Mouse (Mus musculus): ENCODE measurements around the gene Ciz1. TPM values are rescaled to one million over a fixed set of nuclear protein-coding genes. Genes with fewer than 3 reads are reported as not detected.

Ciz1 gene
- polyA plus RNA-seq, 1 experiment from 2014 or later = 20.1 TPM

DNA sequence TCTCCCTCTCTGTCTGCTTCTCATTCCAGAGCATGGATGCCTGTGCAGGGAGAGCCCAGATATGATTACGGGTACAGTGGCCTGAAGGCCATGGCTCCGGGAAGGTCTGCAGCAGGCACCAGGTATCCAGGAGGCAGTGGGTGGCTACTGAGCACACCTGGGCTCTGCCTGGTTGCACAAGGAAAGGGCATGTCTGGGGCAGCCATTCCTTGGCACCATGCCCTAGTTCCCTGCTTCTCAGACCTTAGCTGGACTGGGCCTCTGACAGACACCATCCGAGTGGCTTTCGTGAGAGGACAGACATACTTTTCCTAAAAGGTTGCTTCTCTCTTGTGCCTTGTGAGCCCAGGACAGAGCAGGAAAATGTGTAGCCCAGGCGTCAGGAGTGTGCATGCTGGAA lies 39.9 kb downstream of the Ciz1 start:
- H3K4me1 ChIP-seq (replicated peaks; ENCODE audit: control insufficient read depth, insufficient read depth, low read length) = 0 out of 2 replicates have a peak, but pooled peaks cover 3% of the 10 kb centered on the region
- no peak overlapping the region for H3K4me3 ChIP-seq (ENCODE audit: low read depth, low read length)
- H3K27me3 ChIP-seq (replicated peaks; ENCODE audit: control insufficient read depth, insufficient read depth, low read length) = no peaks in the 10 kb centered on the region
- H3K9ac ChIP-seq (ENCODE audit: low read depth, low read length) = no peak overlapping the region
- 92% methylated on average over 5 of the region's 5 CpGs for WGBS
- H3K27ac ChIP-seq (ENCODE audit: low read depth, low read length) = no peak overlapping the region
- H3K4me2 ChIP-seq (replicated peaks; ENCODE audit: low read depth) = no peak overlapping the region
- H3K36me3 ChIP-seq (ENCODE audit: control insufficient read depth, insufficient read depth) = no peaks in the 10 kb centered on the region
- ATAC-seq = no peak
- TF ChIP-seq CTCF (IDR thresholded peaks at IDR 0.05; ENCODE audit: low read depth) = no peak
- H3K9me3 ChIP-seq (ENCODE audit: control insufficient read depth) = no peaks in the 10 kb centered on the region

DNA sequence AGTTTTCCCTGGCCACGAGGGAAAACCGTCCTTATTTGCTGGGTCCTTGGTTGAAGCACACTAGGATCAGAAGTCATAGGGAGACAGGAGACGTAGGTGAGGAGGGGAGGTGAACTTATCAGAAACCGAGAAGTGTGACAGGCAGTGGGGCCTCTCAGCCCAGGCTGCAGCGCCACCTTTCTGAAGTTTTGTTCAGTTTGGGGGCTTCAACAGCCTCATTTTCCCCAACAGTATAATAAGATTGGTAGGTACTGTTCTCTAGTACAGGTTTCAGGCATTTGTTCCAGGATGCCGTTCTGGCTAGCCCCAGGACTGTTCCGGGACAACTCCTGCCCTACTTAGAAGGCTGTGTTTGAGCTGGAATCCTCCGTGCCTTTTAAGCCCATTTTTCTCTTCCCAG lies 42.8 kb downstream of the Ciz1 start:
- ATAC-seq = no peak
- Histone ChIP-seq H3K27ac (ENCODE audit: low read depth, low read length) (peak overlapping the region; percentile 91), H3K9me3 (ENCODE audit: control insufficient read depth) (no peaks in the 10 kb centered on the region), H3K4me2 (replicated peaks; ENCODE audit: low read depth) (peak overlapping the region; percentile 84), H3K27me3 (replicated peaks; ENCODE audit: control insufficient read depth, insufficient read depth, low read length) (no peaks in the 10 kb centered on the region), H3K9ac (ENCODE audit: low read depth, low read length) (peak overlapping the region; percentile 88; the same call in 1 of the 2 replicates), H3K36me3 (ENCODE audit: control insufficient read depth, insufficient read depth) (peaks cover under 1% of the 10 kb centered on the region; the same call in 1 of the 2 replicates), H3K4me1 (replicated peaks; ENCODE audit: control insufficient read depth, insufficient read depth, low read length) (0 out of 2 replicates have a peak, but pooled peaks cover 3% of the 10 kb centered on the region), H3K4me3 (ENCODE audit: low read depth, low read length) (peak overlapping the region; percentile 86)
- WGBS = 3% methylated on average over 8 of the region's 8 CpGs
- peak; percentile 70 for TF ChIP-seq CTCF (IDR thresholded peaks at IDR 0.05; ENCODE audit: low read depth)

DNA sequence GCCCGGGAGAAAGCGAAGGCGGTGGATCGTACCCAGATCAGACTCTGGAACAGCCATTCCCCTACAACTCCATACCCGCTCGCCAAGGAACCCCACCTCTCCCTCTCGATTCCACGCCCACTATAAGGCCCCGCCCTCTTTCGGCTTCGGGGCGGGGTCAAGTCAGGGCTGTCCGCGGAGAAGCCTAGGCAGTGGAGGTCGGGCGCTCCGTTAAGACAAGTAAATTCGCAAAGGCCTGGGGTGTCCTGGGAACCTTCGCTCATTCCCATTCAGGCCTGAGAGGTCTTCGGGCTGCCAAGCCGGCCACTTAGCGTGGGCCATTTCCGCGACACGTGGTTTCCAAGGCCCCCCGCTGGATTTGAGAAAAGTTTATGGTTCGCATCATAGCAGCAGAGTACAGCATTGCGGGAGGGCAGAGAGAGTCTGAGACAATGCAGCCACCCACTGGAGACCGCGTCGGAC lies 43.4 kb downstream of the Ciz1 start, which contains the start of gene Ptges2:
Ptges2 (plus strand) TSS at position 413 of the 462 bp plus-strand sequence.
- peak; percentile 81 for ATAC-seq
- TF ChIP-seq CTCF (IDR thresholded peaks at IDR 0.05; ENCODE audit: low read depth) = no peak
- Histone ChIP-seq H3K4me3 (ENCODE audit: low read depth, low read length) (peak within 1 kb of the TSS; percentile 86), H3K9me3 (ENCODE audit: control insufficient read depth) (no peaks in the 10 kb centered on the region), H3K4me2 (replicated peaks; ENCODE audit: low read depth) (peak within 1 kb of the TSS; percentile 84), H3K36me3 (ENCODE audit: control insufficient read depth, insufficient read depth) (peaks cover 6% of the 10 kb centered on the region; the same call in 1 of the 2 replicates), H3K4me1 (replicated peaks; ENCODE audit: control insufficient read depth, insufficient read depth, low read length) (0 out of 2 replicates have a peak, but pooled peaks cover 3% of the 10 kb centered on the region), H3K27ac (ENCODE audit: low read depth, low read length) (peak within 1 kb of the TSS; percentile 91), H3K27me3 (replicated peaks; ENCODE audit: control insufficient read depth, insufficient read depth, low read length) (no peaks in the 10 kb centered on the region), H3K9ac (ENCODE audit: low read depth, low read length) (peak within 1 kb of the TSS; percentile 88)
- under 1% methylated on average over 31 of the region's 31 CpGs for WGBS

DNA sequence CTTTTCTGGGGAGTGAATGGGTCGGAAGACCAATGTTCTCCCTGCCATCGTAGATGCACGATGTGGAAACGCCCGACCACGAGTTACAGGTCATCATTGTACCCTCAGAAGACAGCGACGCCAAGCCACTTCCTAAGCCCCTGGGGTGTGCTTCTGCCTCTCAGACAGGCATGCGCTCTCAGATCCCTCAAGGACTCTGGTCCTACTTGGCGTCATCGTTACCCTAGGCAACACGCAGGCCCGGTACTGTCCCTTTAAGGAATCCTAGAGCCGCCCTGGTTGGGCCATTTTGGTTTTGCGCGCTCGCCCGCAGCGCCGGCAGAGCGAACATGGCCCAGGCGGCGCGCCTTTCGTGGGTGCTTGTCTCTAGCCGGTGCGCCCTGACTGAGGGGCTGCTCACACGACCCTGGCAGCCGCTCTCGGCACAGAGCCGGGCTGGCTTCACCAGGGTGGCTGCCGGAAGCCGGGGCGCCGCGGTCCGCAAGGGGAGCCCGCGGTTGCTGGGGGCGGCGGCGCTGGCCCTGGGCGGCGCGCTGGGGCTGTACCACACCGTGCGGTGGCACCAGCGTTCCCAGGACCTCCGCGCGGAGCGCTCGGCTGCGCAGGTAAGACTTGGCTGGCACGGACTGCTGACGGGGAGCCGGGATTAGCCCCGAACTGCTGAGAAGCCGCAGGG lies 44.0 kb downstream of the Ciz1 start:
- peak; percentile 87 for ATAC-seq
- TF ChIP-seq CTCF (IDR thresholded peaks at IDR 0.05; ENCODE audit: low read depth) = no peak; the same call in 1 of the 2 replicates
- Histone ChIP-seq H3K4me1 (replicated peaks; ENCODE audit: control insufficient read depth, insufficient read depth, low read length) (0 out of 2 replicates have a peak, but pooled peaks cover 3% of the 10 kb centered on the region), H3K9me3 (ENCODE audit: control insufficient read depth) (no peaks in the 10 kb centered on the region), H3K27ac (ENCODE audit: low read depth, low read length) (peak overlapping the region; percentile 91), H3K4me3 (ENCODE audit: low read depth, low read length) (peak overlapping the region; percentile 86), H3K4me2 (replicated peaks; ENCODE audit: low read depth) (peak overlapping the region; percentile 84), H3K36me3 (ENCODE audit: control insufficient read depth, insufficient read depth) (peaks cover 11% of the 10 kb centered on the region), H3K27me3 (replicated peaks; ENCODE audit: control insufficient read depth, insufficient read depth, low read length) (no peaks in the 10 kb centered on the region), H3K9ac (ENCODE audit: low read depth, low read length) (peak overlapping the region; percentile 88)
- under 1% methylated on average over 59 of the region's 59 CpGs for WGBS

DNA sequence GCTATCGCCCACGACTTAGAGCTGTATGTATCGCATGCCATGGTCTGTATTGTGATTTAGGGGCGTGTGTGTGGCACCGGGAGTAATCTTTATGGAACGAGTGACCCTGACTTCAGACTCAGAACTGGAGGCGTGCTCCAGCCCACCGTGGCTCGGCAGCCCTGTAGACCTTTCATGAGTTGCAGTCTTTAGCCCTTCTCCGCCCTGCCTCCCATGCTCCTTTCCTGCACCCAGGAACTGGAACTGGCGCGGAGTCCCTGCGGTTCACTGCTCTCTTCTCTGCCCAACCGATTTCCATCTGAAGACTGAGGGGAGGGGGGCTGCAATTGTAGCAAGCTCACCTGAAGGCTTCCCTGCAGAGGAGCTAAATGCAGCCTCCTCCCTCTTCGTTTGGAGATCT lies 44.6 kb downstream of the Ciz1 start:
- Histone ChIP-seq H3K9me3 (ENCODE audit: control insufficient read depth) (no peaks in the 10 kb centered on the region), H3K4me3 (ENCODE audit: low read depth, low read length) (peak overlapping the region; percentile 86), H3K4me2 (replicated peaks; ENCODE audit: low read depth) (peak overlapping the region; percentile 84), H3K36me3 (ENCODE audit: control insufficient read depth, insufficient read depth) (peaks cover 16% of the 10 kb centered on the region), H3K27ac (ENCODE audit: low read depth, low read length) (peak overlapping the region; percentile 91), H3K27me3 (replicated peaks; ENCODE audit: control insufficient read depth, insufficient read depth, low read length) (no peaks in the 10 kb centered on the region), H3K4me1 (replicated peaks; ENCODE audit: control insufficient read depth, insufficient read depth, low read length) (0 out of 2 replicates have a peak, but pooled peaks cover 3% of the 10 kb centered on the region), H3K9ac (ENCODE audit: low read depth, low read length) (peak overlapping the region; percentile 88)
- no peak for TF ChIP-seq CTCF (IDR thresholded peaks at IDR 0.05; ENCODE audit: low read depth)
- ATAC-seq = no peak
- under 1% methylated on average over 15 of the region's 15 CpGs for WGBS

DNA sequence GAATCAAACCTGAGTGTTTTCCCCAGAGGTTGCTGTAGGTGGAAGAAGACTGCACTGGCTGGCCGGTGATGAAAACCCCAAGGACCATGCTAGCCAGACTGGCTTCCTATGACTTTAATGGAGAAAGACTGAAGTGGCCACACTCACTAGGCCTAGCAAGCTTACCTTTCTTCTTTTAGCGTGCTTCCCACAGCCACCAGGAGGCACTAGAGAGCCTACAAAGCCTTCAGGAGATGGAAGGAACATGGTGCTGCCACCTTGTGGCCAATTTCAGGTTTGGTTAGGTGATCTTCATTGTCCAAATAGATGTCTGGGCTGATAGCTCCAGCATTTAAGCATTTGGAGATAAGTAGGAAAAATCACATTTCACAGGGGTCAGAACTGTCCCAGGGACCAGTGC lies 52.5 kb downstream of the Ciz1 start:
- 37% methylated on average over 2 of the region's 2 CpGs for WGBS
- H3K27me3 ChIP-seq (replicated peaks; ENCODE audit: control insufficient read depth, insufficient read depth, low read length) = no peaks in the 10 kb centered on the region
- no peak overlapping the region for H3K4me3 ChIP-seq (ENCODE audit: low read depth, low read length)
- peaks cover 25% of the 10 kb centered on the region for H3K36me3 ChIP-seq (ENCODE audit: control insufficient read depth, insufficient read depth)
- no peak overlapping the region for H3K27ac ChIP-seq (ENCODE audit: low read depth, low read length)
- peak; percentile 100 for TF ChIP-seq CTCF (IDR thresholded peaks at IDR 0.05; ENCODE audit: low read depth)
- H3K9ac ChIP-seq (ENCODE audit: low read depth, low read length) = no peak overlapping the region
- 0 out of 2 replicates have a peak, but pooled peaks cover 3% of the 10 kb centered on the region for H3K4me1 ChIP-seq (replicated peaks; ENCODE audit: control insufficient read depth, insufficient read depth, low read length)
- H3K9me3 ChIP-seq (ENCODE audit: control insufficient read depth) = no peaks in the 10 kb centered on the region
- ATAC-seq = no peak
- H3K4me2 ChIP-seq (replicated peaks; ENCODE audit: low read depth) = no peak overlapping the region
